Mouse (Mus musculus): ENCODE results near the gene Hes1. TPM values are rescaled to one million over a fixed set of nuclear protein-coding genes. Genes with fewer than 3 reads are reported as not detected.

Gene Hes1
- polyA plus RNA-seq, 1 experiment from 2014 or later, result 73.1 TPM

GRCm38 (mm10) chr16:30070771-30071191 lies 6.6 kb downstream of the Hes1 start:
- ATAC-seq (ENCODE audit: low FRiP score, low TSS enrichment) (peak; percentile 36), DNase-seq (ENCODE audit: low spot score) (no peak)
- WGBS, result 8% methylated on average over 12 of the region's 12 CpGs

DNA sequence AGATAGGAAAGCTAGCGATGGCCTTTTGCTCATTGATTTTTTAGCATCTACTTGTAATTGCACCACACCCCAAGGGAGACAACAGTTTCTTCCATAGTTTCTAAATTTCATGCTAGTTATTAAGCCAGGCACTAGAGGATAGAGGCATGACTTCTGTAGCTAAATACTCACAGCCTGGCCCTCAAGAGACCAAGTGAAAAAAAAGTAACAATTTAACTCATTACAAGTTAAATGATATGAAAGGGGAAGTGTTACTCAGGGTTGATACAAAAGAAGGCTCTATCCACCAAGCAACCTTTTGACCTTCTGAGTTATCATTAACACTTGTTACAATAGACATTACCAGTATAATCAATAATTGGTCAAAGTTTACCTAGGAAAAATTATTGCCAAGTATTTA lies 9.1 kb downstream of the Hes1 start:
- DNase-seq (ENCODE audit: low spot score) (no peak), ATAC-seq (ENCODE audit: low FRiP score, low TSS enrichment) (no peak)
- no peaks in the 10 kb centered on the region for H3K9me3 ChIP-seq (ENCODE audit: control insufficient read depth, low read length)
- H3K27ac ChIP-seq (replicated peaks), result no peak overlapping the region
- no peak overlapping the region for H3K9ac ChIP-seq (ENCODE audit: low read length)
- H3K36me3 ChIP-seq (ENCODE audit: control insufficient read depth, insufficient read depth, low read length), result no peaks in the 10 kb centered on the region
- no peaks in the 10 kb centered on the region for H3K27me3 ChIP-seq (ENCODE audit: control insufficient read depth, insufficient read depth, low read length)
- H3K4me1 ChIP-seq (replicated peaks; ENCODE audit: control insufficient read depth, insufficient read depth), result peaks cover 4% of the 10 kb centered on the region
- no peak for TF ChIP-seq CTCF (IDR thresholded peaks at IDR 0.05; ENCODE audit: low read depth)
- TF ChIP-seq EP300 (optimal IDR thresholded peaks at IDR 0.05), result no peak
- no peak overlapping the region for H3K4me2 ChIP-seq (replicated peaks; ENCODE audit: low read depth)
- WGBS, result 95% methylated on average over 1 of the region's 1 CpGs
- no peak overlapping the region for H3K4me3 ChIP-seq (ENCODE audit: low read depth, low read length)

More at GRCm38 (mm10) chr16:30070771-30071191, 6.6 kb downstream of the Hes1 start:
- Histone ChIP-seq H3K27me3 (ENCODE audit: control insufficient read depth, insufficient read depth, low read length) (no peaks in the 10 kb centered on the region), H3K9me3 (ENCODE audit: control insufficient read depth, low read length) (no peaks in the 10 kb centered on the region), H3K4me1 (replicated peaks; ENCODE audit: control insufficient read depth, insufficient read depth) (peaks cover 8% of the 10 kb centered on the region), H3K4me2 (replicated peaks; ENCODE audit: low read depth) (peak overlapping the region; percentile 87), H3K36me3 (ENCODE audit: control insufficient read depth, insufficient read depth, low read length) (no peaks in the 10 kb centered on the region), H3K9ac (ENCODE audit: low read length) (peak overlapping the region; percentile 74), H3K27ac (replicated peaks) (peak overlapping the region; percentile 97), H3K4me3 (ENCODE audit: low read depth, low read length) (peak overlapping the region; percentile 49)
- TF ChIP-seq EP300 (optimal IDR thresholded peaks at IDR 0.05) (no peak), CTCF (IDR thresholded peaks at IDR 0.05; ENCODE audit: low read depth) (peak; percentile 52)

DNA sequence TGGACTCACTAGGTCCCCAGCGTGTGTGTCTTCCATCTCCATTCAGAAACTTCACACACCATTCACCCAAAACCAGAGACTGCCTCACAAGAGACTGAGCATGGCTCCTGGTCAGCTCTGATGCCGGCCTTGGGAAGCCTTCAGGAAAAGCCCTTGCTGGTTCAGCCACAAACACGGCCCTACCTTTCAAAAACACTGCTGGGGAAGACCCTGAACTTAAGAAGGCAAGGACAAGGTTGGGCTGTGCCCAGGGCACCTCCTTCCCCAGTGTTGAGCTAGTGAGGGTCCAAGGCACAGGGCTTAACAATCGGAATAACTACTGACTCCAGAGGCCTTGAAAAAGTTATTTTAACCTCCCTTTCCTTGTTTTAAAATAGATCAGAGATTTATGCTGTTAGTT lies 17.3 kb downstream of the Hes1 start:
- DNase-seq (ENCODE audit: low spot score) (no peak), ATAC-seq (ENCODE audit: low FRiP score, low TSS enrichment) (no peak)
- no peak overlapping the region for H3K4me2 ChIP-seq (replicated peaks; ENCODE audit: low read depth)
- 0 out of 2 replicates have a peak overlapping the region, but pooled peaks have one; percentile 14 for H3K27ac ChIP-seq (replicated peaks)
- no peak overlapping the region for H3K4me3 ChIP-seq (ENCODE audit: low read depth, low read length)
- H3K27me3 ChIP-seq (ENCODE audit: control insufficient read depth, insufficient read depth, low read length), result no peaks in the 10 kb centered on the region
- TF ChIP-seq CTCF (IDR thresholded peaks at IDR 0.05; ENCODE audit: low read depth) (no peak), EP300 (optimal IDR thresholded peaks at IDR 0.05) (no peak)
- no peaks in the 10 kb centered on the region for H3K9me3 ChIP-seq (ENCODE audit: control insufficient read depth, low read length)
- 56% methylated on average over 4 of the region's 4 CpGs for WGBS
- no peaks in the 10 kb centered on the region for H3K36me3 ChIP-seq (ENCODE audit: control insufficient read depth, insufficient read depth, low read length)
- no peak overlapping the region for H3K9ac ChIP-seq (ENCODE audit: low read length)
- no peaks in the 10 kb centered on the region; the same call in 1 of the 2 replicates for H3K4me1 ChIP-seq (replicated peaks; ENCODE audit: control insufficient read depth, insufficient read depth)

DNA sequence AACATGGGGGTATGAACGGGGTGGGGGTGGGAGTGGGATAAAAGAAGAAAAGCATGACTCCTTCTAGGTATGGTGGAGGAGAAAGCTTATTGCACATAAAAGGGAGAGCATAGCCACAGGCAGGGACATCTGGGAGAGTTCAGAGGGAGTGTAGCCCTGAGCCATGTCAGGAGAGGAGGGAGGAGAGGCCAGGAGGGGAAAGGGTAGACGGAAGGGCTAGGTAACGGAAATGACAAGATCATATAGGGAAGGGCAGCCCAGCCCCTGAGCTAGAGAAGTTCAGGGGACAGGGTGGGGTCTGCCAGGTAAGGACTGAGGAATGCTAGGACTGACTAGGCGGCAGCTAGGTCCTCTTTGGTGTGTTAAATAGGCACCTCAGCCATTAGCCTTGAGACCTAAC lies 17.8 kb downstream of the Hes1 start:
- Histone ChIP-seq H3K27ac (replicated peaks) (no peak overlapping the region), H3K9me3 (ENCODE audit: control insufficient read depth, low read length) (no peaks in the 10 kb centered on the region), H3K4me3 (ENCODE audit: low read depth, low read length) (no peak overlapping the region), H3K9ac (ENCODE audit: low read length) (no peak overlapping the region), H3K36me3 (ENCODE audit: control insufficient read depth, insufficient read depth, low read length) (no peaks in the 10 kb centered on the region), H3K4me2 (replicated peaks; ENCODE audit: low read depth) (no peak overlapping the region), H3K4me1 (replicated peaks; ENCODE audit: control insufficient read depth, insufficient read depth) (no peaks in the 10 kb centered on the region; the same call in 1 of the 2 replicates), H3K27me3 (ENCODE audit: control insufficient read depth, insufficient read depth, low read length) (no peaks in the 10 kb centered on the region)
- no peak for TF ChIP-seq CTCF (IDR thresholded peaks at IDR 0.05; ENCODE audit: low read depth)
- DNase-seq (ENCODE audit: low spot score), result no peak
- 48% methylated on average over 4 of the region's 4 CpGs for WGBS
- peak; percentile 55 for ATAC-seq (ENCODE audit: low FRiP score, low TSS enrichment)

GRCm38 (mm10) chr16:30082965-30083364 lies 18.8 kb downstream of the Hes1 start:
- no peaks in the 10 kb centered on the region for H3K36me3 ChIP-seq (ENCODE audit: control insufficient read depth, insufficient read depth, low read length)
- H3K27me3 ChIP-seq (ENCODE audit: control insufficient read depth, insufficient read depth, low read length), result no peaks in the 10 kb centered on the region
- TF ChIP-seq EP300 (optimal IDR thresholded peaks at IDR 0.05) (no peak), CTCF (IDR thresholded peaks at IDR 0.05; ENCODE audit: low read depth) (no peak)
- H3K4me2 ChIP-seq (replicated peaks; ENCODE audit: low read depth), result no peak overlapping the region
- no peak overlapping the region for H3K9ac ChIP-seq (ENCODE audit: low read length)
- H3K27ac ChIP-seq (replicated peaks), result no peak overlapping the region
- ATAC-seq (ENCODE audit: low FRiP score, low TSS enrichment) (no peak), DNase-seq (ENCODE audit: low spot score) (no peak)
- no peaks in the 10 kb centered on the region; the same call in 1 of the 2 replicates for H3K4me1 ChIP-seq (replicated peaks; ENCODE audit: control insufficient read depth, insufficient read depth)
- no peaks in the 10 kb centered on the region for H3K9me3 ChIP-seq (ENCODE audit: control insufficient read depth, low read length)
- WGBS, result 94% methylated on average over 8 of the region's 8 CpGs
- H3K4me3 ChIP-seq (ENCODE audit: low read depth, low read length), result no peak overlapping the region

- Histone ChIP-seq H3K9ac (ENCODE audit: low read length) (no peak overlapping the region), H3K27me3 (ENCODE audit: control insufficient read depth, insufficient read depth, low read length) (no peaks in the 10 kb centered on the region), H3K9me3 (ENCODE audit: control insufficient read depth, low read length) (no peaks in the 10 kb centered on the region), H3K4me2 (replicated peaks; ENCODE audit: low read depth) (no peak overlapping the region), H3K36me3 (ENCODE audit: control insufficient read depth, insufficient read depth, low read length) (no peaks in the 10 kb centered on the region), H3K4me3 (ENCODE audit: low read depth, low read length) (no peak overlapping the region), H3K4me1 (replicated peaks; ENCODE audit: control insufficient read depth, insufficient read depth) (no peaks in the 10 kb centered on the region; the same call in 1 of the 2 replicates), H3K27ac (replicated peaks) (no peak overlapping the region)
- DNase-seq (ENCODE audit: low spot score) (no peak), ATAC-seq (ENCODE audit: low FRiP score, low TSS enrichment) (no peak)
- WGBS, result 54% methylated on average over 3 of the region's 3 CpGs
- TF ChIP-seq EP300 (optimal IDR thresholded peaks at IDR 0.05), result no peak
- TF ChIP-seq CTCF (IDR thresholded peaks at IDR 0.05; ENCODE audit: low read depth), result no peak
Measured at GRCm38 (mm10) chr16:30083536-30083935, 19.4 kb downstream of the Hes1 start.

Measured in stomach, postnatal 0 days (tissue).